In genomic region chr12:79807410-79807847, GRCm38 (mm10) we compare ENCODE assay signal across 10 mouse cellular contexts.
A peak's percentile ranks its signal among the peaks of the same experiment; 100 is the strongest.
DNase-seq lines count a peak whose midpoint lies in the region; ATAC-seq and TF ChIP-seq lines count a peak whose summit lies in the region.
"Had no signal": no experiment of that assay in that cellular context is flagged by ENCODE, and none has a peak within 500 bp of the region (broad histone marks: within the 10 kb centered on the region; RNA-seq: fewer than 3 reads in every experiment).

No protein-coding gene starts in this region.

- H3K27me3 ChIP-seq in lung, embryonic 15.5 days, result no peaks in the 10 kb centered on the region
- H3K27me3 ChIP-seq in embryonic facial prominence, embryonic 10.5 days (replicated peaks; ENCODE audit: low read depth, poor library complexity, severe bottlenecking), result peaks cover 5% of the 10 kb centered on the region; the same call in 1 of the 2 replicates
- peaks cover 4% of the 10 kb centered on the region for H3K27me3 ChIP-seq in hindbrain, embryonic 12.5 days
- H3K27me3 ChIP-seq in neural tube, embryonic 14.5 days (ENCODE audit: control insufficient read depth, insufficient read depth, low read length), result no peaks in the 10 kb centered on the region

- 31% methylated on average over 10 of the region's 10 CpGs for WGBS in lung, embryonic 15.5 days
- 66% methylated on average over 10 of the region's 10 CpGs for WGBS in lung, adult 2 months
- WGBS in embryonic facial prominence, embryonic 10.5 days, result 15% methylated on average over 10 of the region's 10 CpGs
- 9% methylated on average over 10 of the region's 10 CpGs for WGBS in hindbrain, embryonic 12.5 days
- whole genome bisulfite sequencing in neural tube, embryonic 14.5 days, result 4% methylated on average over 10 of the region's 10 CpGs

- no peak overlapping the region for H3K4me3 ChIP-seq in lung, embryonic 15.5 days
- H3K4me3 ChIP-seq in lung, adult 2 months (replicated peaks; ENCODE audit: extremely low read depth, low read depth, low read length), result no peak overlapping the region
- H3K4me3 ChIP-seq in embryonic facial prominence, embryonic 10.5 days, result peak overlapping the region; percentile 1; the same call in 1 of the 2 replicates
- no peak overlapping the region for H3K4me3 ChIP-seq in hindbrain, embryonic 12.5 days
- H3K4me3 ChIP-seq in neural tube, embryonic 14.5 days (ENCODE audit: low read depth, low read length), result no peak overlapping the region

- no peak overlapping the region for H3K4me2 ChIP-seq in lung, embryonic 15.5 days
- peak overlapping the region; percentile 18; the same call in 1 of the 2 replicates for H3K4me2 ChIP-seq in hindbrain, embryonic 12.5 days (replicated peaks)
- H3K4me2 ChIP-seq in neural tube, embryonic 14.5 days (ENCODE audit: low read depth, low read length), result no peak overlapping the region

- no peak overlapping the region for H3K9ac ChIP-seq in lung, embryonic 15.5 days
- H3K9ac ChIP-seq in hindbrain, embryonic 12.5 days, result peak overlapping the region; percentile 47; the same call in 1 of the 2 replicates
- peak overlapping the region; percentile 25 for H3K9ac ChIP-seq in neural tube, embryonic 14.5 days (replicated peaks; ENCODE audit: low read depth, low read length)
- H3K9ac ChIP-seq: liver, postnatal 0 days had no signal

- no peak for TF ChIP-seq POLR2A in lung, adult 2 months (IDR thresholded peaks at IDR 0.05; ENCODE audit: borderline replicate concordance, extremely low read depth, low read depth, low read length)

- H3K27ac ChIP-seq in lung, embryonic 15.5 days, result peak overlapping the region; percentile 62
- peak overlapping the region; percentile 80 for H3K27ac ChIP-seq in embryonic facial prominence, embryonic 10.5 days (replicated peaks)
- peak overlapping the region; percentile 74 for H3K27ac ChIP-seq in hindbrain, embryonic 12.5 days
- H3K27ac ChIP-seq in neural tube, embryonic 14.5 days (ENCODE audit: low read depth, low read length), result no peak overlapping the region

- DNase-seq in lung, adult 2 months, result no peak
- peak; percentile 44 for DNase-seq in embryonic facial prominence, embryonic 10.5 days (ENCODE audit: low spot score)
- DNase-seq in layer of hippocampus, postnatal 10 days (ENCODE audit: low spot score in 2 of 2), result no peak
- DNase-seq in gastrocnemius, postnatal 10 days, result no peak
- DNase-seq in right cerebral cortex, postnatal 4 days, result no peak
- DNase-seq: cerebellum, adult 11-12 months; liver, postnatal 0 days had no signal

- no peak for TF ChIP-seq CTCF in lung, adult 2 months (IDR thresholded peaks at IDR 0.05; ENCODE audit: insufficient read depth, low read length)

- H3K4me1 ChIP-seq in lung, embryonic 15.5 days, result peaks cover 43% of the 10 kb centered on the region
- 0 out of 2 replicates have a peak, but pooled peaks cover 2% of the 10 kb centered on the region for H3K4me1 ChIP-seq in lung, adult 2 months (ENCODE audit: control insufficient read depth, insufficient read depth, low read length)
- H3K4me1 ChIP-seq in embryonic facial prominence, embryonic 10.5 days, result peaks cover 83% of the 10 kb centered on the region
- H3K4me1 ChIP-seq in hindbrain, embryonic 12.5 days, result peaks cover 41% of the 10 kb centered on the region
- peaks cover 6% of the 10 kb centered on the region; the same call in 1 of the 2 replicates for H3K4me1 ChIP-seq in neural tube, embryonic 14.5 days (ENCODE audit: control insufficient read depth, insufficient read depth, low read length)

- no peaks in the 10 kb centered on the region for H3K36me3 ChIP-seq in lung, embryonic 15.5 days
- no peaks in the 10 kb centered on the region for H3K36me3 ChIP-seq in embryonic facial prominence, embryonic 10.5 days (replicated peaks)
- no peaks in the 10 kb centered on the region for H3K36me3 ChIP-seq in hindbrain, embryonic 12.5 days
- H3K36me3 ChIP-seq in neural tube, embryonic 14.5 days (ENCODE audit: control insufficient read depth, insufficient read depth, low read length), result no peaks in the 10 kb centered on the region

- H3K9me3 ChIP-seq in lung, embryonic 15.5 days, result no peaks in the 10 kb centered on the region
- H3K9me3 ChIP-seq in embryonic facial prominence, embryonic 10.5 days, result no peaks in the 10 kb centered on the region
- no peaks in the 10 kb centered on the region for H3K9me3 ChIP-seq in hindbrain, embryonic 12.5 days (replicated peaks)
- no peaks in the 10 kb centered on the region for H3K9me3 ChIP-seq in neural tube, embryonic 14.5 days (ENCODE audit: control insufficient read depth, low read length)

- 0 out of 2 replicates have a peak, but pooled peaks have one; percentile 36 for ATAC-seq in lung, embryonic 15.5 days (ENCODE audit: borderline replicate concordance, extremely low read depth, low FRiP score, low TSS enrichment)
- ATAC-seq in hindbrain, embryonic 12.5 days (ENCODE audit: low FRiP score), result peak; percentile 51
- ATAC-seq in neural tube, embryonic 14.5 days (ENCODE audit: low read depth), result no peak
- ATAC-seq: liver, postnatal 0 days had no signal
